24 mouse cellular contexts compared by ENCODE assay signal in the genomic region with DNA sequence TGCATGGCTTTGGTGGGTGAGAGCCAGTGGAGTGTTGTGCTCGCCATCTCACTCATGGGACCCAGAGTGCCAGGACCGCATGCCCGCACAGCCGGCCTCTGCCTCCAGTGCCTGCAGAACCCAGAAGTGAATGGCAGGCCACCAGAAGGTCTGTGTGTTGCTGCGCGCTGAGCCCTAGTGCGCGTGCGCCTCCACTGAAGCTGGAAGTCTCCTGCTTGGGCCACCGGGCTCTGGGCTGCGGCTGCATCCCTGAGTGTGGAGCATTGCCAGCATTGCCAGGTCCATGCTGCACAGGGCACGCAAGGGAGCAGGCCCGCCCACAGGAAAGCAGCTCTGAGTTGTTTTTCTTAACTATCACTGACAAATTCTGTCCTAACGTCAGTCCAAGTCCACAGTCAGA.
DNase-seq lines count a peak whose midpoint lies in the region; TF ChIP-seq lines count a peak whose summit lies in the region.
"Had no signal": no experiment of that assay in that cellular context is flagged by ENCODE, and none has a peak within 500 bp of the region (broad histone marks: within the 10 kb centered on the region; RNA-seq: fewer than 3 reads in every experiment).

No protein-coding gene starts in this region.

- peak overlapping the region; percentile 28 for H3K4me3 ChIP-seq in cerebellum, adult 2 months (replicated peaks; ENCODE audit: insufficient read depth, low read depth, low read length)
- H3K4me3 ChIP-seq: embryonic facial prominence, embryonic 12.5 days; forebrain, embryonic 10.5 days; gastrocnemius, adult 2 months; hindbrain, embryonic 15.5 days; midbrain, embryonic 15.5 days; neural tube, embryonic 15.5 days had no signal

- 48% methylated on average over 14 of the region's 14 CpGs for WGBS in cerebellum, adult 2 months

- no peak for TF ChIP-seq CTCF in cerebellum, adult 2 months (IDR thresholded peaks at IDR 0.05; ENCODE audit: borderline replicate concordance, insufficient read depth, low read depth, low read length)

- peak; percentile 3 for DNase-seq in thymus, postnatal 4 days
- DNase-seq in thymus, postnatal 10 days (ENCODE audit: low spot score in 2 of 2) = no peak
- peak; percentile 63 to 70 for DNase-seq in cerebellum, adult 2 months
- peak; percentile 28 to 52 for DNase-seq in cerebellum, postnatal 14 days
- no peak for DNase-seq in spleen, adult 12 weeks (ENCODE audit: low spot score)
- no peak for DNase-seq in urinary bladder, adult 2 months (ENCODE audit: low spot score)
- DNase-seq in right cerebral cortex, postnatal 36 days (ENCODE audit: low spot score in 2 of 2) = no peak
- DNase-seq: embryo, embryonic 11 days; gastrocnemius, adult 2 months; gastrocnemius, postnatal 36 days; kidney, adult 11 months; kidney, postnatal 14 days; layer of hippocampus, adult 9-11 months; liver; lung, adult 2 months; lung, postnatal 14 days; right cerebral cortex, postnatal 4 days; thymus, adult 2 months had no signal

- no peak for TF ChIP-seq POLR2A in cerebellum, adult 2 months (IDR thresholded peaks at IDR 0.05; ENCODE audit: borderline replicate concordance, insufficient read depth, low read length)

- no peaks in the 10 kb centered on the region for H3K4me1 ChIP-seq in cerebellum, adult 2 months (ENCODE audit: control insufficient read depth, insufficient read depth, low read length)
- H3K4me1 ChIP-seq: embryonic facial prominence, embryonic 12.5 days; forebrain, embryonic 10.5 days; hindbrain, embryonic 15.5 days; midbrain, embryonic 15.5 days; neural tube, embryonic 15.5 days had no signal

- H3K27me3 ChIP-seq in cerebellum, adult 2 months (ENCODE audit: control insufficient read depth, insufficient read depth, low read length) = no peaks in the 10 kb centered on the region
- H3K27me3 ChIP-seq: embryonic facial prominence, embryonic 12.5 days; hindbrain, embryonic 15.5 days; midbrain, embryonic 15.5 days; neural tube, embryonic 15.5 days had no signal

- peak overlapping the region; percentile 43; the same call in 1 of the 2 replicates for H3K27ac ChIP-seq in cerebellum, adult 2 months (ENCODE audit: insufficient read depth, low read length)
- H3K27ac ChIP-seq: embryonic facial prominence, embryonic 12.5 days; forebrain, embryonic 10.5 days; gastrocnemius, adult 2 months; hindbrain, embryonic 15.5 days; liver, embryonic 14.5 days; midbrain, embryonic 15.5 days; neural tube, embryonic 15.5 days had no signal

Comparison
In these comparisons a context has a peak if more than half of its experiments do, and no peak if none do; other contexts are left out.
1. DNase-seq: peak in thymus, postnatal 4 days (single experiment), cerebellum, adult 2 months (2 of 2) and cerebellum, postnatal 14 days (2 of 2); none in thymus, postnatal 10 days (0 of 2), spleen, adult 12 weeks (single experiment), urinary bladder, adult 2 months (single experiment) and right cerebral cortex, postnatal 36 days (0 of 2).